Mouse (Mus musculus) ES-E14 (cell line): ENCODE results near the gene Ets1.

ENCODE experiments used
- ZC3H11A ChIP-seq: IDR thresholded peaks from 2 replicates; pipeline ENCODE4 v1.6.1; 2012; ENCODE audit warnings: low read depth, mild to moderate bottlenecking, inconsistent platforms, low read length, borderline replicate concordance
- ZNF384 ChIP-seq: IDR thresholded peaks from 2 replicates; pipeline ENCODE4 v1.6.1; 2012; ENCODE audit warnings: low read depth, low read length, inconsistent platforms

GRCm38 (mm10) chr9:32654305-32654704, 18.3 kb downstream of the Ets1 start:
- no peak for TF ChIP-seq ZC3H11A
- no peak for TF ChIP-seq ZNF384
